Mouse (Mus musculus) liver, embryonic 12.5 days (tissue): ENCODE measurements around the gene Sfta2. TPM values are rescaled to one million over a fixed set of nuclear protein-coding genes. Genes with fewer than 3 reads are reported as not detected.

Experiments used
- ATAC-seq: fragments of 200-750 bp; cut with Nextera tagmentation; 2 replicates; pipeline ENCODE4 v1.8.0; 2017; ENCODE audit warnings: moderate number of reproducible peaks, mild to moderate bottlenecking, moderate library complexity
- H3K27ac ChIP-seq: fragments of 300-500 bp; sonication (generic); 2 replicates; pipeline ENCODE4 v1.5.1; 2016; ENCODE audit warnings: mild to moderate bottlenecking
- H3K27me3 ChIP-seq: fragments of 300-500 bp; sonication (generic); replicated peaks from 2 replicates; pipeline ENCODE4 v1.6.1; 2016; ENCODE audit warnings: mild to moderate bottlenecking, moderate library complexity
- H3K36me3 ChIP-seq: fragments of 300-500 bp; sonication (generic); 2 replicates; pipeline ENCODE4 v1.6.1; 2016; ENCODE audit warnings: mild to moderate bottlenecking, moderate library complexity
- H3K4me1 ChIP-seq: fragments of 300-500 bp; sonication (generic); 2 replicates; pipeline ENCODE4 v1.6.1; 2016
- H3K4me2 ChIP-seq: fragments of 300-500 bp; sonication (generic); 2 replicates; pipeline ENCODE4 v1.6.1; 2016; ENCODE audit warnings: mild to moderate bottlenecking, moderate library complexity
- H3K4me3 ChIP-seq: fragments of 300-500 bp; sonication (generic); 2 replicates; pipeline ENCODE4 v1.5.1; 2016; ENCODE audit warnings: mild to moderate bottlenecking, moderate library complexity
- H3K9ac ChIP-seq: fragments of 300-500 bp; sonication (generic); 2 replicates; pipeline ENCODE4 v1.6.1; 2016; ENCODE audit warnings: mild to moderate bottlenecking, moderate library complexity
- H3K9me3 ChIP-seq: fragments of 300-500 bp; sonication (generic); replicated peaks from 2 replicates; pipeline ENCODE4 v1.6.1; 2016; ENCODE audit warnings: mild to moderate bottlenecking, moderate library complexity
- WGBS: fragments of 180-500 bp; shearing (Covaris S2); methylation state at CpG from one replicate; pipeline ENCODE4 v1.1.7; 2016; ENCODE audit not compliant: insufficient replicate concordance; 5-methylcytosine and 5-hydroxymethylcytosine counted together
- polyA plus RNA-seq: library from polyadenylated mRNA; unstranded; fragments of >200 nt; fragmentation: Nextera tagmentation; extraction: Ambion mirVana; gene quantifications from 2 replicates; pipeline ENCODE4 v1.2.1, GENCODE M21; 2016

Gene Sfta2
- polyA plus RNA-seq, 1 experiment from 2014 or later: not detected

GRCm38 (mm10) chr17:35570836-35571235, 30.5 kb upstream of the Sfta2 start:
- no peak for ATAC-seq
- Histone ChIP-seq H3K4me3 (no peak overlapping the region), H3K27ac (no peak overlapping the region), H3K9ac (no peak overlapping the region), H3K9me3 (0 out of 2 replicates have a peak, but pooled peaks cover 3% of the 10 kb centered on the region), H3K4me1 (no peaks in the 10 kb centered on the region), H3K4me2 (no peak overlapping the region), H3K27me3 (peaks cover 65% of the 10 kb centered on the region), H3K36me3 (no peaks in the 10 kb centered on the region)
- WGBS: 72% methylated on average over 14 of the region's 14 CpGs

DNA sequence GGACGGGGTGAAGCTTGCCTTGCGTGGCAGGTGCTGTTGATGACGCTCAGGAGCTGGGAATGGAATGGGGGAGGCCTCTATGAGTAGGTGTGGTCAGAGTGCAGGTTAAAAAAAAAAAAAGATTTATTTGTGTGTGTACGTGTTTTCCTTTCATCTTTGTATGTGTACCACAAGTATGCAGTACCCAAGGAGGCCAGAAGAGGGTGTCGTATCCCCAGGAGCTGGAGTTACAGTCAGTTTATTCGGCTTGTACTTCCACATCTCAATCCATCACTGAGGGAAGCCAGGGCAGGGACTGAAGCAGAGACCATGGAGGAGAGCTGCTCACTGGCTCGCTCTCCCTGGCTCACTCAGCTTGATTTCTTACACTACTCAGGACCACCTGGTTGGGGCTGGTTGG, 29.9 kb upstream of the Sfta2 start:
- no peak overlapping the region for H3K4me2 ChIP-seq
- WGBS: 80% methylated on average over 7 of the region's 7 CpGs
- H3K9ac ChIP-seq: no peak overlapping the region
- no peak overlapping the region for H3K4me3 ChIP-seq
- H3K9me3 ChIP-seq: 0 out of 2 replicates have a peak, but pooled peaks cover 3% of the 10 kb centered on the region
- no peaks in the 10 kb centered on the region for H3K36me3 ChIP-seq
- no peak for ATAC-seq
- H3K27ac ChIP-seq: no peak overlapping the region
- H3K4me1 ChIP-seq: no peaks in the 10 kb centered on the region
- H3K27me3 ChIP-seq: peaks cover 70% of the 10 kb centered on the region

DNA sequence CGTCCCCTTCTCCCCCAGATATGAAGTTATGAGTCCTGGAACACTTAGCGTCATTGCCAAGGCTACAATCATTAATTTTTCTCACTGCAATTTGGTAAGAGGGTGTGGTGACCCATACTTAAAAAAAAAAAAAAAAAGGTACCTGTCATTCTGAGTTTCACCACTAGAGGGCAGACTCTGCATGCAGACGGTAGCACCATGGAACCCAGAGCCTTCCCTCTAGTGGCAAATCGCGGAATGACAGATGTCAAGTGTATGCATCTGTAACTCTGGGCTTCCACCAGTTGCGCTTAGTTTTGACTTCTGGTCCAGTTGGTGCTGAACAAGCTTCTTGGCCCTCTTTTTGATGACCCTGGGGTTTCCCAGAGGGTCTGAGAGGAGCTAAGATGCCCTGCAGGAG, 23.1 kb upstream of the Sfta2 start:
- H3K9ac ChIP-seq: no peak overlapping the region
- H3K4me1 ChIP-seq: no peaks in the 10 kb centered on the region
- H3K27ac ChIP-seq: no peak overlapping the region
- H3K9me3 ChIP-seq: no peaks in the 10 kb centered on the region
- no peak overlapping the region for H3K4me2 ChIP-seq
- H3K36me3 ChIP-seq: no peaks in the 10 kb centered on the region
- no peak for ATAC-seq
- 18% methylated on average over 6 of the region's 6 CpGs for WGBS
- no peak overlapping the region for H3K4me3 ChIP-seq
- H3K27me3 ChIP-seq: peaks cover 37% of the 10 kb centered on the region

GRCm38 (mm10) chr17:35582900-35583299, 18.4 kb upstream of the Sfta2 start:
- Histone ChIP-seq H3K9ac (no peak overlapping the region), H3K4me3 (no peak overlapping the region), H3K4me1 (no peaks in the 10 kb centered on the region), H3K27me3 (0 out of 2 replicates have a peak, but pooled peaks cover 8% of the 10 kb centered on the region), H3K4me2 (no peak overlapping the region), H3K27ac (no peak overlapping the region), H3K36me3 (no peaks in the 10 kb centered on the region), H3K9me3 (no peaks in the 10 kb centered on the region)
- no peak for ATAC-seq
- WGBS: 71% methylated on average over 1 of the region's 1 CpGs

GRCm38 (mm10) chr17:35584330-35584937, 16.9 kb upstream of the Sfta2 start:
- 20% methylated on average over 16 of the region's 16 CpGs for WGBS
- no peak overlapping the region for H3K4me3 ChIP-seq
- no peak for ATAC-seq
- H3K36me3 ChIP-seq: no peaks in the 10 kb centered on the region
- no peak overlapping the region for H3K9ac ChIP-seq
- no peaks in the 10 kb centered on the region for H3K9me3 ChIP-seq
- no peak overlapping the region for H3K4me2 ChIP-seq
- no peaks in the 10 kb centered on the region for H3K4me1 ChIP-seq
- H3K27ac ChIP-seq: no peak overlapping the region
- 0 out of 2 replicates have a peak, but pooled peaks cover 8% of the 10 kb centered on the region for H3K27me3 ChIP-seq

DNA sequence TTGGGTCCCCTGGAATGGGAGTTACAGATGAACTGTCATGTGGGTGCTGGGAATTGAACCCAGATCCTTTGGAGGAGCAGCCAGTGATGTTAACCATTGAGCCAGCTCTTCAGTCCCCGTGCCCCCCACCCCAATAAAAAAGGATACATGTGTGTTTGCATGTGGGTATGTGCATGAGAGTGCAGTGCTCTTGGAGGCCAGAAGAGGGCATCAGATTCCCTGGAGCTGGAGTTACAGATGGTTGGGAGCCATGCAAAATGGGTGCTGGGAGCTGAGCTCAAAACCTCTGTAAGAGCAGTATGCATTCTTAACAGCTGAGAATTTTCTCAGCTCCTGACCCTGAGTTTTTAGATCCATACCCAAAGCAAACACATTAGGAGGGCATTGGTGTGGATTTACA, 14.1 kb upstream of the Sfta2 start:
- 26% methylated on average over 1 of the region's 1 CpGs for WGBS
- Histone ChIP-seq H3K36me3 (no peaks in the 10 kb centered on the region), H3K4me3 (no peak overlapping the region), H3K4me1 (no peaks in the 10 kb centered on the region), H3K4me2 (no peak overlapping the region), H3K27me3 (0 out of 2 replicates have a peak, but pooled peaks cover 15% of the 10 kb centered on the region), H3K27ac (no peak overlapping the region), H3K9me3 (no peaks in the 10 kb centered on the region), H3K9ac (no peak overlapping the region)
- ATAC-seq: no peak

- H3K9ac ChIP-seq: no peak overlapping the region
- ATAC-seq: no peak
- H3K27me3 ChIP-seq: 0 out of 2 replicates have a peak, but pooled peaks cover 15% of the 10 kb centered on the region
- no peaks in the 10 kb centered on the region for H3K9me3 ChIP-seq
- H3K36me3 ChIP-seq: no peaks in the 10 kb centered on the region
- WGBS: 33% methylated on average over 4 of the region's 4 CpGs
- H3K4me3 ChIP-seq: no peak overlapping the region
- H3K4me1 ChIP-seq: no peaks in the 10 kb centered on the region
- H3K4me2 ChIP-seq: no peak overlapping the region
- H3K27ac ChIP-seq: no peak overlapping the region
Observed at GRCm38 (mm10) chr17:35588387-35588786, 13.0 kb upstream of the Sfta2 start.

GRCm38 (mm10) chr17:35590410-35591218, 10.7 kb upstream of the Sfta2 start:
- WGBS: 41% methylated on average over 21 of the region's 21 CpGs

DNA sequence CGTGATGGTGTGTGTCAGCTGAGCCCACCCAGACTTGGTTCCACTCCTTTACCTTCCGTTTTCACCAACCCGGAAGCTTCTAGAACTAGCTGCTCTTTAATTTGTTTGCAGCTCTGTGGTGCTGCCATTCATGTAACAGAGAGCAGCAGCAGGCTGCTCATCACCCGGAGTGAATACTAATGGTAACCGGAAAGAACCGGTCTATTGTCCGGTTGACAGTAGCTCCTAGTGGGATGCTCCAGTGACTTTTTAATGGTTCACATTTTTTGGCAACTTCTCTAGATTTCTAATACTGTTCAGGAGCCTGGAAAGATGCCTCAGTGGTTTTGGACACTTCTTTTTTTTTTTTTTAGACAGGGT, 10.2 kb upstream of the Sfta2 start:
- no peaks in the 10 kb centered on the region for H3K4me1 ChIP-seq
- H3K27ac ChIP-seq: no peak overlapping the region
- 85% methylated on average over 7 of the region's 7 CpGs for WGBS
- no peaks in the 10 kb centered on the region for H3K36me3 ChIP-seq
- no peaks in the 10 kb centered on the region for H3K9me3 ChIP-seq
- no peak overlapping the region for H3K9ac ChIP-seq
- no peak overlapping the region for H3K4me3 ChIP-seq
- H3K27me3 ChIP-seq: peaks cover 7% of the 10 kb centered on the region; the same call in 1 of the 2 replicates
- H3K4me2 ChIP-seq: no peak overlapping the region
- ATAC-seq: no peak

More at GRCm38 (mm10) chr17:35590410-35591218, 10.7 kb upstream of the Sfta2 start:
- Histone ChIP-seq H3K9me3 (no peaks in the 10 kb centered on the region), H3K4me3 (no peak overlapping the region), H3K27me3 (peaks cover 9% of the 10 kb centered on the region; the same call in 1 of the 2 replicates), H3K4me2 (no peak overlapping the region), H3K36me3 (no peaks in the 10 kb centered on the region), H3K27ac (no peak overlapping the region), H3K9ac (no peak overlapping the region), H3K4me1 (no peaks in the 10 kb centered on the region)
- no peak for ATAC-seq

GRCm38 (mm10) chr17:35591731-35592130, 9.6 kb upstream of the Sfta2 start:
- no peaks in the 10 kb centered on the region for H3K4me1 ChIP-seq
- no peak overlapping the region for H3K9ac ChIP-seq
- no peak overlapping the region for H3K4me2 ChIP-seq
- no peaks in the 10 kb centered on the region for H3K36me3 ChIP-seq
- peaks cover 7% of the 10 kb centered on the region; the same call in 1 of the 2 replicates for H3K27me3 ChIP-seq
- no peak for ATAC-seq
- no peak overlapping the region for H3K27ac ChIP-seq
- no peaks in the 10 kb centered on the region for H3K9me3 ChIP-seq
- 81% methylated on average over 15 of the region's 15 CpGs for WGBS
- H3K4me3 ChIP-seq: no peak overlapping the region

DNA sequence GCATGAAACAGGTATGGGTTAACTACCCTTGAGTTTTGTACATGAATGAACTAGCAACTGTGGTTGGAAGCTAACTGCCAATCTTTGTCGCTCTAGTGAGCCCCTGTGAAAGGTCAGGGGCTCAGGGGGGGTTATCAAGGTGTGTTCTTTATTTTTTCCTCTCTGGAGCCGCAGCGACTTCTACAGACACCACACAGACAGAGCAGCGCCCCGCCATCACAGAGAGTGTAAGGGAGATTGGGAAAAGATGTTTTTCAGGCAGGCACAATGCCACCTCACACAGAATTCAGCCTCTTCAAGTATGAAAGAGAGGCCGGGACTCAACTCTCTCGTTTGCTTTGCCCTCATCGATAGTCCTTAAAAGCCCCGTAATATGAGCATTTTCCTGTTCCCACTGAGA, 9.2 kb upstream of the Sfta2 start:
- no peak for ATAC-seq
- WGBS: 72% methylated on average over 9 of the region's 9 CpGs

GRCm38 (mm10) chr17:35593786-35594185, 7.6 kb upstream of the Sfta2 start:
- Histone ChIP-seq H3K27me3 (peaks cover 7% of the 10 kb centered on the region; the same call in 1 of the 2 replicates), H3K4me2 (no peak overlapping the region), H3K27ac (no peak overlapping the region), H3K4me1 (no peaks in the 10 kb centered on the region), H3K36me3 (no peaks in the 10 kb centered on the region), H3K4me3 (no peak overlapping the region), H3K9me3 (peaks cover 6% of the 10 kb centered on the region; the same call in 1 of the 2 replicates), H3K9ac (no peak overlapping the region)
- ATAC-seq: no peak
- WGBS: 25% methylated on average over 4 of the region's 4 CpGs

More for the DNA sequence above, 9.2 kb upstream of the Sfta2 start:
- Histone ChIP-seq H3K9me3 (peaks cover 2% of the 10 kb centered on the region; the same call in 1 of the 2 replicates), H3K4me3 (no peak overlapping the region), H3K4me2 (no peak overlapping the region), H3K9ac (no peak overlapping the region), H3K27ac (no peak overlapping the region), H3K27me3 (peaks cover 7% of the 10 kb centered on the region; the same call in 1 of the 2 replicates), H3K4me1 (no peaks in the 10 kb centered on the region), H3K36me3 (no peaks in the 10 kb centered on the region)
